Mouse (Mus musculus) liver, embryonic 12.5 days (tissue): Measurements from ENCODE around the gene Adam33. TPM values are rescaled to one million over a fixed set of nuclear protein-coding genes. Genes with fewer than 3 reads are reported as not detected.
A peak's percentile ranks its signal among the peaks of the same experiment; 100 is the strongest.

ENCODE experiments used
- ATAC-seq: fragments of 200-750 bp; cut with Nextera tagmentation; 2 replicates; pipeline ENCODE4 v1.8.0; 2017; ENCODE audit warnings: moderate number of reproducible peaks, mild to moderate bottlenecking, moderate library complexity
- H3K27ac ChIP-seq: fragments of 300-500 bp; sonication (generic); 2 replicates; pipeline ENCODE4 v1.5.1; 2016; ENCODE audit warnings: mild to moderate bottlenecking
- H3K27me3 ChIP-seq: fragments of 300-500 bp; sonication (generic); replicated peaks from 2 replicates; pipeline ENCODE4 v1.6.1; 2016; ENCODE audit warnings: mild to moderate bottlenecking, moderate library complexity
- H3K36me3 ChIP-seq: fragments of 300-500 bp; sonication (generic); 2 replicates; pipeline ENCODE4 v1.6.1; 2016; ENCODE audit warnings: mild to moderate bottlenecking, moderate library complexity
- H3K4me1 ChIP-seq: fragments of 300-500 bp; sonication (generic); 2 replicates; pipeline ENCODE4 v1.6.1; 2016
- H3K4me2 ChIP-seq: fragments of 300-500 bp; sonication (generic); 2 replicates; pipeline ENCODE4 v1.6.1; 2016; ENCODE audit warnings: mild to moderate bottlenecking, moderate library complexity
- H3K4me3 ChIP-seq: fragments of 300-500 bp; sonication (generic); 2 replicates; pipeline ENCODE4 v1.5.1; 2016; ENCODE audit warnings: mild to moderate bottlenecking, moderate library complexity
- H3K9ac ChIP-seq: fragments of 300-500 bp; sonication (generic); 2 replicates; pipeline ENCODE4 v1.6.1; 2016; ENCODE audit warnings: mild to moderate bottlenecking, moderate library complexity
- H3K9me3 ChIP-seq: fragments of 300-500 bp; sonication (generic); replicated peaks from 2 replicates; pipeline ENCODE4 v1.6.1; 2016; ENCODE audit warnings: mild to moderate bottlenecking, moderate library complexity
- WGBS: fragments of 180-500 bp; shearing (Covaris S2); methylation state at CpG from one replicate; pipeline ENCODE4 v1.1.7; 2016; ENCODE audit not compliant: insufficient replicate concordance; 5-methylcytosine and 5-hydroxymethylcytosine counted together
- polyA plus RNA-seq: library from polyadenylated mRNA; unstranded; fragments of >200 nt; fragmentation: Nextera tagmentation; extraction: Ambion mirVana; gene quantifications from 2 replicates; pipeline ENCODE4 v1.2.1, GENCODE M21; 2016

Gene Adam33
- polyA plus RNA-seq, 1 experiment from 2014 or later, result 0.62 TPM

- Histone ChIP-seq H3K4me2 (no peak within 1 kb of the TSS), H3K9me3 (no peaks in the 10 kb centered on the region), H3K36me3 (no peaks in the 10 kb centered on the region), H3K27me3 (peaks cover 56% of the 10 kb centered on the region), H3K9ac (no peak within 1 kb of the TSS), H3K27ac (0 out of 2 replicates have a peak within 1 kb of the TSS, but pooled peaks have one; percentile 2), H3K4me1 (peaks cover 7% of the 10 kb centered on the region), H3K4me3 (no peak within 1 kb of the TSS)
- no peak for ATAC-seq
- WGBS, result 58% methylated on average over 11 of the region's 11 CpGs
Measured at GRCm38 (mm10) chr2:131086667-131087390, 23.2 kb upstream of the Adam33 start, which contains the start of gene Siglec1. TSS of gene Siglec1 (minus strand) at chr2:131086765.

- Histone ChIP-seq H3K4me1 (peaks cover 7% of the 10 kb centered on the region; the same call in 1 of the 2 replicates), H3K27ac (no peak overlapping the region), H3K9ac (no peak overlapping the region), H3K36me3 (no peaks in the 10 kb centered on the region), H3K9me3 (no peaks in the 10 kb centered on the region), H3K4me3 (no peak overlapping the region), H3K4me2 (no peak overlapping the region), H3K27me3 (peaks cover 76% of the 10 kb centered on the region)
- WGBS, result 76% methylated on average over 4 of the region's 4 CpGs
- no peak for ATAC-seq
Measured at GRCm38 (mm10) chr2:131084206-131084605, 20.6 kb upstream of the Adam33 start.

- H3K4me1 ChIP-seq, result peaks cover 7% of the 10 kb centered on the region; the same call in 1 of the 2 replicates
- H3K9ac ChIP-seq, result no peak overlapping the region
- no peak overlapping the region for H3K4me2 ChIP-seq
- peaks cover 82% of the 10 kb centered on the region for H3K27me3 ChIP-seq
- no peak overlapping the region for H3K4me3 ChIP-seq
- no peak for ATAC-seq
- WGBS, result 15% methylated on average over 5 of the region's 5 CpGs
- no peaks in the 10 kb centered on the region for H3K9me3 ChIP-seq
- H3K27ac ChIP-seq, result no peak overlapping the region
- H3K36me3 ChIP-seq, result no peaks in the 10 kb centered on the region
Measured at GRCm38 (mm10) chr2:131080507-131080906, 16.9 kb upstream of the Adam33 start.

- no peak overlapping the region for H3K27ac ChIP-seq
- no peaks in the 10 kb centered on the region for H3K4me1 ChIP-seq
- H3K36me3 ChIP-seq, result no peaks in the 10 kb centered on the region
- H3K4me3 ChIP-seq, result no peak overlapping the region
- H3K27me3 ChIP-seq, result peaks cover 80% of the 10 kb centered on the region
- ATAC-seq, result no peak
- no peak overlapping the region for H3K4me2 ChIP-seq
- 61% methylated on average over 10 of the region's 10 CpGs for WGBS
- H3K9me3 ChIP-seq, result no peaks in the 10 kb centered on the region
- no peak overlapping the region for H3K9ac ChIP-seq
Measured at GRCm38 (mm10) chr2:131072536-131072935, 8.9 kb upstream of the Adam33 start.

GRCm38 (mm10) chr2:131067481-131067880 lies 3.9 kb upstream of the Adam33 start:
- H3K4me3 ChIP-seq, result no peak overlapping the region
- H3K4me1 ChIP-seq, result peaks cover 8% of the 10 kb centered on the region; the same call in 1 of the 2 replicates
- WGBS, result 55% methylated on average over 6 of the region's 6 CpGs

GRCm38 (mm10) chr2:131066342-131066741 lies 2.7 kb upstream of the Adam33 start:
- 59% methylated on average over 9 of the region's 9 CpGs for WGBS
- ATAC-seq, result no peak
- Histone ChIP-seq H3K4me2 (no peak overlapping the region), H3K36me3 (no peaks in the 10 kb centered on the region), H3K4me1 (peaks cover 8% of the 10 kb centered on the region; the same call in 1 of the 2 replicates), H3K27me3 (peaks cover 91% of the 10 kb centered on the region), H3K9ac (no peak overlapping the region), H3K9me3 (no peaks in the 10 kb centered on the region), H3K27ac (no peak overlapping the region), H3K4me3 (no peak overlapping the region)

More at GRCm38 (mm10) chr2:131067481-131067880, 3.9 kb upstream of the Adam33 start:
- Histone ChIP-seq H3K36me3 (no peaks in the 10 kb centered on the region), H3K27me3 (peaks cover 83% of the 10 kb centered on the region), H3K27ac (no peak overlapping the region), H3K9ac (no peak overlapping the region), H3K4me2 (no peak overlapping the region), H3K9me3 (no peaks in the 10 kb centered on the region)
- no peak for ATAC-seq

- no peak for ATAC-seq
Measured at GRCm38 (mm10) chr2:131061607-131062006, 2.0 kb downstream of the Adam33 start.

GRCm38 (mm10) chr2:131060784-131061183 lies 2.8 kb downstream of the Adam33 start:
- H3K36me3 ChIP-seq, result no peaks in the 10 kb centered on the region
- H3K4me3 ChIP-seq, result no peak overlapping the region
- no peak for ATAC-seq
- H3K27ac ChIP-seq, result no peak overlapping the region
- 48% methylated on average over 6 of the region's 6 CpGs for WGBS
- H3K9me3 ChIP-seq, result no peaks in the 10 kb centered on the region
- peaks cover 14% of the 10 kb centered on the region for H3K4me1 ChIP-seq
- peaks cover 97% of the 10 kb centered on the region for H3K27me3 ChIP-seq
- no peak overlapping the region for H3K4me2 ChIP-seq
- no peak overlapping the region for H3K9ac ChIP-seq

More at GRCm38 (mm10) chr2:131061607-131062006, 2.0 kb downstream of the Adam33 start:
- Histone ChIP-seq H3K27me3 (peaks cover 97% of the 10 kb centered on the region), H3K4me2 (no peak overlapping the region), H3K9me3 (no peaks in the 10 kb centered on the region), H3K9ac (no peak overlapping the region), H3K36me3 (no peaks in the 10 kb centered on the region), H3K27ac (no peak overlapping the region), H3K4me1 (peaks cover 8% of the 10 kb centered on the region; the same call in 1 of the 2 replicates), H3K4me3 (no peak overlapping the region)
- 39% methylated on average over 5 of the region's 5 CpGs for WGBS

- no peak overlapping the region for H3K27ac ChIP-seq
- H3K36me3 ChIP-seq, result no peaks in the 10 kb centered on the region
- H3K9ac ChIP-seq, result no peak overlapping the region
- H3K9me3 ChIP-seq, result no peaks in the 10 kb centered on the region
- peaks cover 23% of the 10 kb centered on the region for H3K4me1 ChIP-seq
- 61% methylated on average over 9 of the region's 9 CpGs for WGBS
- no peak overlapping the region for H3K4me3 ChIP-seq
- ATAC-seq, result no peak
- H3K27me3 ChIP-seq, result peaks cover 98% of the 10 kb centered on the region
- no peak overlapping the region for H3K4me2 ChIP-seq
Measured at GRCm38 (mm10) chr2:131059781-131060540, 3.7 kb downstream of the Adam33 start.

- WGBS, result 42% methylated on average over 1 of the region's 1 CpGs
- H3K36me3 ChIP-seq, result no peaks in the 10 kb centered on the region
- H3K4me2 ChIP-seq, result no peak overlapping the region
- H3K9me3 ChIP-seq, result no peaks in the 10 kb centered on the region
- no peak overlapping the region for H3K27ac ChIP-seq
- no peak overlapping the region for H3K4me3 ChIP-seq
- peaks cover 98% of the 10 kb centered on the region for H3K27me3 ChIP-seq
- ATAC-seq, result no peak
- H3K4me1 ChIP-seq, result peaks cover 28% of the 10 kb centered on the region
- no peak overlapping the region for H3K9ac ChIP-seq
Measured at GRCm38 (mm10) chr2:131059377-131059776, 4.2 kb downstream of the Adam33 start.

GRCm38 (mm10) chr2:131058672-131059071 lies 4.9 kb downstream of the Adam33 start:
- ATAC-seq, result no peak
- Histone ChIP-seq H3K4me3 (no peak overlapping the region), H3K36me3 (no peaks in the 10 kb centered on the region), H3K4me1 (peaks cover 35% of the 10 kb centered on the region), H3K9me3 (no peaks in the 10 kb centered on the region), H3K27me3 (peaks cover 98% of the 10 kb centered on the region), H3K4me2 (no peak overlapping the region), H3K9ac (no peak overlapping the region), H3K27ac (no peak overlapping the region)
- WGBS, result 79% methylated on average over 8 of the region's 8 CpGs

GRCm38 (mm10) chr2:131056191-131056590 lies 7.4 kb downstream of the Adam33 start:
- peak overlapping the region; percentile 14 for H3K4me2 ChIP-seq
- 3% methylated on average over 10 of the region's 10 CpGs for WGBS

More at GRCm38 (mm10) chr2:131056191-131056590, 7.4 kb downstream of the Adam33 start:
- H3K4me3 ChIP-seq, result no peak overlapping the region
- no peaks in the 10 kb centered on the region for H3K36me3 ChIP-seq
- no peaks in the 10 kb centered on the region for H3K9me3 ChIP-seq
- peaks cover 98% of the 10 kb centered on the region for H3K27me3 ChIP-seq
- ATAC-seq, result no peak
- H3K4me1 ChIP-seq, result peaks cover 52% of the 10 kb centered on the region
- H3K9ac ChIP-seq, result no peak overlapping the region
- H3K27ac ChIP-seq, result no peak overlapping the region
